Mouse (Mus musculus) gastrocnemius, postnatal 4 days (tissue): ENCODE results near the gene Heatr9. TPM values are rescaled to one million over a fixed set of nuclear protein-coding genes. Genes with fewer than 3 reads are reported as not detected.
A peak's percentile ranks its signal among the peaks of the same experiment; 100 is the strongest.

Source experiments
- DNase-seq, 2 experiments: peaks; one replicate each; pipeline ENCODE4 v3.0.0; 2021 to 2022; ENCODE audit warnings: low spot score in 2 of 2, mixed read lengths in 2 of 2
- total RNA-seq, 2 experiments: library from RNA; stranded (reverse); gene quantifications; 2 replicates each; pipeline ENCODE4 v1.2.3; 2021

Gene Heatr9
- total RNA-seq, 2 experiments from 2014 or later, result not detected

DNA sequence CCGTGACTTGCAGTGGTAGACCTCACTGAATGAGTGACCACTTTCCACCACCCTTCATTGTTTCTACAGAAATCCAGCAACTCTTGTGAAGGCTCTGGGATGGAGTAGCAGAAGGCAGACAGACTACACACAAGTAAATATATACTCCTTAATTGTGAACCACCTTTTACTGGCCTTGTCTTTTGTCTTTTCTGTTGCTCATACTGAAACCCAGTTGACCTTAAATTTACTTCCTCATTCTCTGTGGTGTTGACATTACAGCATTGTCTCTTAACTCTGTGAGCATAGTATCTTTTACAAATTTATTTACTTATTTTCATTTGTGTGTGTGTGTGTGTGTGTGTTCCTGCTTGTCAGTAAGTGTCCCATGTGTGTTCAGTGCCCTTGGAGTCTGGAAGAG is 11.2 kb upstream of the Heatr9 start:
- DNase-seq, result no peak

GRCm38 (mm10) chr11:83530360-83530759 is 8.4 kb upstream of the Heatr9 start, which contains the start of gene Ccl5:
TSS of gene Ccl5 (minus strand) at chr11:83530518.
- no peak for DNase-seq

GRCm38 (mm10) chr11:83529024-83529423 is 7.0 kb upstream of the Heatr9 start:
- no peak for DNase-seq

- no peak for DNase-seq
Observed at GRCm38 (mm10) chr11:83518371-83518770, 3.6 kb downstream of the Heatr9 start.

DNA sequence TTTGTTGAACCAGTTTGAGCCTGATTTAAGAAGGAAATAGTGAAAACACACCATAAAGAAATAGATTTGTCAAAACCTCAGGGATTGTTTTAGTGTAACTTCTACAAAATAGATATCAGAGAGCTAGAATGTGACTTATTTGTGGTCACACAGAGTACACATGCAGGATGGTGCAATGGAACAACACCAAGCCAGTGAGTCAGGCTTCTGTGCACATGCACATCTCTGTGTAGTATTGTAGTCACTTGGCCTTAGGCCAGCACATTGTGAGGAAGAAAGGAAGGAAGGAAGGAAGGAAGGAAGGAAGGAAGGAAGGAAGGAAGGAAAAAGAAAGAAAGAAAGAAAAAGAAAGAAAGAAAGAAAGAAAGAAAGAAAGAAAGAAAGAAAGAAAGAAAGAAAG is 4.8 kb downstream of the Heatr9 start:
- no peak for DNase-seq

DNA sequence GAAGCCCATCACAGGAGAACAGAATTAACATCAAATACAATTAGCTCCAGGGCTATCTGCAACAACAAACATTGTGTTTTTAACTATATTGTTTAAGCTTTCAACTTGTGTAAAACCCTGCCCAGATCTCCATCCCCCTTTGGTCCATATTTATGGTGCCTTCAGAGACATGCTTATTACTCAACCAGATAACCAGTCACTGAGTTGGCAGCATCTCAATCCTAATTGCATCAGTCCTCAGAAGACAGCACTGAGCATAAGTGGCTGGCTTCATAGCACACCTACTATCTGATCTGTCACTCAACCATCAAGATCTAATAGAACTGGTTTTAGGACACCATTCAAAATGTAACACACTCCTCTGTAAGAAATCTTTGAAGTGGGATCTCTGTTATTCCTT is 12.5 kb downstream of the Heatr9 start:
- DNase-seq, result no peak

GRCm38 (mm10) chr11:83504308-83504707 is 17.7 kb downstream of the Heatr9 start:
- no peak for DNase-seq

GRCm38 (mm10) chr11:83495571-83495970 is 26.4 kb downstream of the Heatr9 start:
- DNase-seq, result no peak

DNA sequence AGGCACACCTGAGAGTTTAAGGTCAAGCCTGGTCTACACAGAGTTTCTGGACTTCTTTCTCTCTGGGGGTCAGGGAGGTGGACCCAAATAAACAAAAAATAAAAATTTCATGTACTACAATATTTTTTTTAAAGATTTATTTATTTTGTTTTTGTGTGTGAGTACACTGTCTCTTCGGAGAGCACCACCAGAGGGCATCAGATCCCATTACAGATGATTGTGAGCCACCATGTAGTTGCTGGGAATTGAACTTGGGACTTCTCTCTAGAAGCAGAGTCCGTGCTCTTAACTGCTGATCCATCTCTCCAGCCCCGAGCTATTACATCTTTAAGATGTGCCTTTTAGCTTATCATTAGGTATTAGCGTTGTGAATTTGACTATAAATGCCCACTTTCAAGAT is 30.5 kb downstream of the Heatr9 start:
- no peak for DNase-seq

DNA sequence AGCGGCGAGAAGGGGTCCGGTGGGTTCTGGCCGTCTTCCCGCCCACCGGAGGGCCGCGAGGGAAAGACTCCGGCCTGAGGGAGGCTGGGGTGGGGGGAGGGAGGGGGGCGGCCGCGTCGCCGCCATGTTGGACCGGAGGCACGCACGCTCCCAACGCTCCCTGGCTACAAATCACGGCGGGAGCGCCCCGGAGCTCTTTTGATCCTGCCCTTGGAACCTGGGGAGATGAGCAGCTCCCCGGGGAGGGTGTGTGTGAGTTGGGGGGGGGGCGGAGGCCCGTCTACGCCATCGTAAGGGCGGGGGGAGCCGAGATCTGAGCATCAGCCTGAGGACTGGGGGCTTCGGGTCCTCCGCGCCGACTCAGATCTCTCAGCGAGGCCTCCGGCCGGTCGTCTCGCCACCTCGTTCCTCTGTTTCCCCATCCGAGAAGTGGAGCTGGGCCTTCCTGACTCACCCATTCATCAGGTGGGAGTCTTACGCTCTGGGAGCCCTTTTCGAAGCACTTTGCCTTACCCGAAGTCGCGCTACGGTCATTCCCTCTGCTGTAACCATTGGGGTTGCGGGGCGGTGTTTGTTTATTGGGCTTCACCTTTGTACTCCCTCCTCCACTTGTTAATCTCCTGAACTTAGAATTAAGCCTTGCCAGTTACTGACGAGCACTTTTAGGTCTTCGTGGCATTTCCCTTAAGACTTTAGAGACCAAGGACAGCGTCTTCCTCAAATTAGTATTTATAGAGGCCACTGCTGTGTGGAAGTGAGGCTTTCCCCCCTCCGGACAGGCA is 48.5 kb downstream of the Heatr9 start:
- no peak for DNase-seq

DNA sequence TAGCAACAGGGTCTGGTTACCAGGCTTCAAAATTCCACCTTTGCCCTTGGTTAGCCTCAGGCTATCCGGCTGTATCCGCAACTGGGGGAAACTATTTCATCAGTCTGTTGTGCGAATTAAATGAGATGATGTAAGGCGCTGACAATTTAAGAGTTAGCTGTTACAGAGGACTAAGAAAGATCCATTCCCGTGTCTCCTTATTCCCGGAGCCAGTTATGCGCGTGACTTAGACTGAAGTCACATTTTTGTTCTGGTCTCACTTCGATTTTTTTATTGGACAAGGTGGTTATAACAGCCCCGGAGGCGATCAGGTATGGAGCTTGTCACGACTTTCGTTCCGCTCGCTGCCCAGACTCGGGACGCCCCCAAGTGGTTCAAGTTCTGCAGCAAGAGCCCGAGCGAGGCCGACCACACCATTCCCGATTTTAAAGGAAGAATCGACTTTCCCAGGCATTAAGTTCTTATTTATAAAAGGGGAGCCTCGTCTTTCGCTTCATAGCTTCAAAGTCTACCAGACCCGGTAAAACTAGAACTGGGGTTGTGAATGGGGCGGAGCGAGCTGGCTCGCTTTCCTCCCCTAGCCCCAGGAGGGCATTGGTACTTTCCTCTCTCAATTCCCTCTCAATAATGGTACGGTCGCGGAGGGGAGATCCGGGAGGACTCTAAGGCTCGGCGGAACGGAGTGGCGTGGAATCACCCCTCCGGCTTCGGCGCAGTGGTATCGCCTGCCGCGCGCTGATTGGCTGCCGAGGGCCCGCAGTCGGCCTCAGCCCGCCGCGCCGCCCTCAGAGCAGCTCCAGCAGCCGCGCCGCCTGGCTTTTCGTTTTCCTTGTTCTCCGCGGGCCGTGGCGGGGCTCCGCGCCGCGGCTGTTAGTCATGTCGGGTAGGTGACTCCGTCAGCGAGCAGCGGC is 49.4 kb downstream of the Heatr9 start, which contains the start of gene Taf15:
Taf15 (plus strand) TSS at position 763 of the 911 bp plus-strand sequence.
- peak; percentile 97 to 99 for DNase-seq

DNA sequence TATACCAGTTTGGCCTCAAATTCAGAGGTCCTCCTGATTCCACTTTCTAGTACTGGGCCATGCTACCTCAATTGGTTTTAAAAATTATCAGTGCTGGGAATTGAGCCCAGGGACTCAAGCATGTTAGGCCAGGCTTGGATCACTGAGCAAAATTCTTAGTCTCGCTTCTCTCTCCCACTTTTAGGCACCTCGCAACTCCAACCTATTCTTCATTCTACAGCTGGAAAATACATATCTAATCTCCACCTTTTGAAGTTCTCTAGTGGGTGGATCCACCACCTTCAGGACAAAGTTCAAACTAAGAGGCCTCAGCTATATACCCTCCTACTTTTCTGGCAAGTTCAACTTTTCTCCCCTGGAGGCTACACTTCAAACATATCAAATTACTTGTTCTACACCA is 50.2 kb downstream of the Heatr9 start:
- DNase-seq, result no peak

GRCm38 (mm10) chr11:83468765-83469164 is 53.2 kb downstream of the Heatr9 start:
- DNase-seq, result no peak

DNA sequence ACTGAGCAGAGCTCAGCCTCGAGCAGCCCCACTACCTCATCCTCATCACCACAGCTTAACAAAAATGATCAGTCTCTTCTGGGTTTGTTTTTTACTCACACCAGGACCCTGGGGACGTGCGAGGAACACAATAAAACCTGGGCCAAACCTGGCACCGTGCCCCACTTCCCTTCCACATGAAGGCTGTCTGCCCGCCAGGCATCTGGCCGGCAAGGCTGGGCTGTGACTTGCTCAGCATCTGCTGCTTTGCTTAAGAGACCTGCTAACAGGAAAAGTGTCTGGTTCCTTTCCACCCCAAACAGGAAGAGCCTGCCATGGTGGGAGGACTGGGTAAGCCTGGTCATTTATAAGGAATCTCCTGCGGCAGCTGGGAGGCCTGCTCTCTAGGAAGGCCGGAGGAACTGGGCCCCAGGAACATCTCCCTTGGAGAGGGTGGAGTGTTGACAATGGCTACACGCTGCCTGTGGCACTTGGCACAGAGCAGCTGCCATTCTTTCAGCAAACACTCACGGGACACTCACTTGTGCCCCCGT is 54.8 kb downstream of the Heatr9 start:
- peak in 1 of 2 experiments; percentile 66 for DNase-seq

- DNase-seq, result no peak
Observed at GRCm38 (mm10) chr11:83465976-83466375, 56.0 kb downstream of the Heatr9 start.

GRCm38 (mm10) chr11:83462711-83463244 is 59.2 kb downstream of the Heatr9 start, which contains the start of gene Mmp28:
TSS of gene Mmp28 (minus strand) at chr11:83463071.
- DNase-seq, result peak; percentile 58 to 61

Other genes with a start within 250 kb of the Heatr9 start
- gene Slfn14, start 235.4 kb downstream of the Heatr9 start, total RNA-seq, result under 1 TPM; 0.07 to 0.26 TPM
- 10 to 100 TPM; 64.8 to 69.7 TPM for gene Ap2b1, start 223.2 kb downstream of the Heatr9 start, total RNA-seq
- 10 to 100 TPM; 13.7 to 14.2 TPM for gene Pex12, start 219.6 kb downstream of the Heatr9 start, total RNA-seq
- 1 to 10 TPM; 1.8 to 2.6 TPM for gene Rasl10b, start 113.0 kb downstream of the Heatr9 start, total RNA-seq
- under 1 TPM; 0.15 to 0.34 TPM for gene Gas2l2, start 92.7 kb downstream of the Heatr9 start, total RNA-seq
- gene 1700020L24Rik, start 84.5 kb downstream of the Heatr9 start, total RNA-seq, result not detected
- 1 to 10 TPM; 4.7 to 5.4 TPM for gene Mmp28, start 59.1 kb downstream of the Heatr9 start, total RNA-seq
- gene Taf15, start 49.1 kb downstream of the Heatr9 start, total RNA-seq, result 10 to 100 TPM; 34.6 to 40.1 TPM
- gene Ccl5, start 8.3 kb upstream of the Heatr9 start, total RNA-seq, result not detected
- 1 to 10 TPM; 4.0 to 4.9 TPM for gene Ccl9, start 56.5 kb upstream of the Heatr9 start, total RNA-seq
- 1 to 10 TPM; 2.9 to 3.7 TPM for gene Ccl6, start 70.9 kb upstream of the Heatr9 start, total RNA-seq
- gene Rpl9-ps1, start 123.4 kb upstream of the Heatr9 start, total RNA-seq, result not detected
- not detected for gene Ccl3, start 127.2 kb upstream of the Heatr9 start, total RNA-seq
- gene Ccl4, start 140.4 kb upstream of the Heatr9 start, total RNA-seq, result under 1 TPM in 1 of 2 experiments, not detected in 1; 0.44 TPM
- gene Wfdc17, start 181.8 kb upstream of the Heatr9 start, total RNA-seq, result under 1 TPM; 0.75 to 0.78 TPM
- not detected for gene Wfdc18, start 186.8 kb upstream of the Heatr9 start, total RNA-seq
- under 1 TPM in 1 of 2 experiments, not detected in 1; 0.73 TPM for gene Wfdc21, start 224.8 kb upstream of the Heatr9 start, total RNA-seq
- gene Heatr6, start 231.5 kb upstream of the Heatr9 start, total RNA-seq, result 10 to 100 TPM; 11.1 to 12.8 TPM